Mouse (Mus musculus) ovary, postnatal 14 days (tissue): ENCODE measurements around the gene Wls.

Experiments used
- DNase-seq: peaks from one replicate; pipeline ENCODE4 v3.0.0; 2022; ENCODE audit warnings: low spot score

The Wls gene

GRCm38 (mm10) chr3:159839481-159839880, at the start of gene Wls:
Wls (plus strand) TSS chr3:159839672.
- DNase-seq: peak; percentile 60

GRCm38 (mm10) chr3:159789781-159790180, 49.7 kb upstream of the Wls start:
- DNase-seq: no peak

GRCm38 (mm10) chr3:159831535-159831934, 7.9 kb upstream of the Wls start:
- DNase-seq: no peak

- peak; percentile 32 for DNase-seq
These were observed 737 bp downstream of the Wls start for GRCm38 (mm10) chr3:159840002-159840816.

GRCm38 (mm10) chr3:159840817-159841390, 1.4 kb downstream of the Wls start:
- DNase-seq: peak; percentile 22

GRCm38 (mm10) chr3:159841458-159841857, 2.0 kb downstream of the Wls start:
- DNase-seq: no peak

- no peak for DNase-seq
These were observed 3.7 kb downstream of the Wls start for GRCm38 (mm10) chr3:159843135-159843534.

- no peak for DNase-seq
These were observed 8.0 kb downstream of the Wls start for GRCm38 (mm10) chr3:159847410-159848016.

GRCm38 (mm10) chr3:159848156-159848555, 8.7 kb downstream of the Wls start:
- DNase-seq: no peak

GRCm38 (mm10) chr3:159851476-159851875, 12.0 kb downstream of the Wls start:
- no peak for DNase-seq

- no peak for DNase-seq
These were observed 12.5 kb downstream of the Wls start for GRCm38 (mm10) chr3:159851980-159852379.

GRCm38 (mm10) chr3:159857112-159857511, 17.6 kb downstream of the Wls start:
- DNase-seq: no peak

- no peak for DNase-seq
These were observed 26.2 kb downstream of the Wls start for GRCm38 (mm10) chr3:159865691-159866090.

GRCm38 (mm10) chr3:159878983-159879382, 39.5 kb downstream of the Wls start:
- DNase-seq: no peak

- no peak for DNase-seq
These were observed 43.9 kb downstream of the Wls start for GRCm38 (mm10) chr3:159883325-159883724.

- DNase-seq: no peak
These were observed 45.3 kb downstream of the Wls start for GRCm38 (mm10) chr3:159884802-159885201.

- peak; percentile 59 for DNase-seq
These were observed 45.8 kb downstream of the Wls start for GRCm38 (mm10) chr3:159885271-159885670.

- no peak for DNase-seq
These were observed 46.4 kb downstream of the Wls start for GRCm38 (mm10) chr3:159885781-159886400.

GRCm38 (mm10) chr3:159890176-159891056, 50.9 kb downstream of the Wls start:
- no peak for DNase-seq

- DNase-seq: no peak
These were observed 51.7 kb downstream of the Wls start for GRCm38 (mm10) chr3:159891057-159891752.

GRCm38 (mm10) chr3:159907329-159907728, 67.9 kb downstream of the Wls start:
- DNase-seq: no peak
